In genomic region chr6:38352451-38352850, GRCm38 (mm10) we compare ENCODE assay signal across 8 mouse cellular contexts. TPM values are rescaled to one million over a fixed set of nuclear protein-coding genes. Genes with fewer than 3 reads are reported as not detected.
A peak's percentile ranks its signal among the peaks of the same experiment; 100 is the strongest.
DNase-seq lines count a peak whose midpoint lies in the region; ATAC-seq lines count a peak whose summit lies in the region.

No protein-coding gene starts in this region.

- ATAC-seq in megakaryocyte, adult 5-6 weeks (ENCODE audit: poor library complexity, severe bottlenecking) = no peak; the same call in 1 of the 2 replicates
- ATAC-seq in intestine, embryonic 15.5 days = no peak
- no peak for ATAC-seq in stomach, embryonic 16.5 days (ENCODE audit: insufficient read depth, low FRiP score)

- H3K36me3 ChIP-seq in megakaryocyte, embryonic 14.5 days (replicated peaks; ENCODE audit: low read length) = peaks cover 23% of the 10 kb centered on the region
- no peaks in the 10 kb centered on the region for H3K36me3 ChIP-seq in intestine, embryonic 15.5 days
- H3K36me3 ChIP-seq in stomach, embryonic 16.5 days (ENCODE audit: control insufficient read depth, insufficient read depth, low read length) = no peaks in the 10 kb centered on the region

- no peak overlapping the region for H3K9ac ChIP-seq in intestine, embryonic 15.5 days
- no peak overlapping the region for H3K9ac ChIP-seq in stomach, embryonic 16.5 days (ENCODE audit: low read length)

- H3K27ac ChIP-seq in intestine, embryonic 15.5 days = no peak overlapping the region
- no peak overlapping the region for H3K27ac ChIP-seq in stomach, embryonic 16.5 days (ENCODE audit: low read length)

- no peaks in the 10 kb centered on the region for H3K9me3 ChIP-seq in megakaryocyte, embryonic 14.5 days
- H3K9me3 ChIP-seq in intestine, embryonic 15.5 days = no peaks in the 10 kb centered on the region
- H3K9me3 ChIP-seq in stomach, embryonic 16.5 days (replicated peaks; ENCODE audit: control insufficient read depth, low read length) = no peaks in the 10 kb centered on the region

- peak overlapping the region; percentile 82 for H3K4me2 ChIP-seq in intestine, embryonic 15.5 days (replicated peaks)
- H3K4me2 ChIP-seq in stomach, embryonic 16.5 days (ENCODE audit: low read depth, low read length) = peak overlapping the region; percentile 66

- WGBS in intestine, embryonic 15.5 days = 32% methylated on average over 10 of the region's 10 CpGs
- 29% methylated on average over 10 of the region's 10 CpGs for WGBS in stomach, embryonic 16.5 days

- peak overlapping the region; percentile 99 for H3K4me3 ChIP-seq in megakaryocyte, embryonic 14.5 days (replicated peaks)
- peak overlapping the region; percentile 63; the same call in 1 of the 2 replicates for H3K4me3 ChIP-seq in intestine, embryonic 15.5 days (replicated peaks)
- peak overlapping the region; percentile 75 for H3K4me3 ChIP-seq in stomach, embryonic 16.5 days (replicated peaks; ENCODE audit: low read length)

- peaks cover 66% of the 10 kb centered on the region for H3K4me1 ChIP-seq in megakaryocyte, embryonic 14.5 days
- peaks cover 12% of the 10 kb centered on the region; the same call in 1 of the 2 replicates for H3K4me1 ChIP-seq in intestine, embryonic 15.5 days (replicated peaks)
- H3K4me1 ChIP-seq in stomach, embryonic 16.5 days (ENCODE audit: control insufficient read depth, insufficient read depth, low read length) = peaks cover 15% of the 10 kb centered on the region

- DNase-seq in adrenal gland, adult (ENCODE audit: inconsistent age in 2 of 2, low spot score in 1 of 2) = peak; percentile 52 to 80
- DNase-seq in adrenal gland, adult 18-20 months (ENCODE audit: low spot score in 2 of 2) = no peak
- no peak for DNase-seq in layer of hippocampus, adult 18-20 months (ENCODE audit: low spot score in 2 of 2)
- DNase-seq in spleen, postnatal 14 days (ENCODE audit: low spot score in 2 of 2) = no peak

- no peaks in the 10 kb centered on the region for H3K27me3 ChIP-seq in megakaryocyte, embryonic 14.5 days (replicated peaks)
- H3K27me3 ChIP-seq in intestine, embryonic 15.5 days (replicated peaks) = peaks cover 5% of the 10 kb centered on the region
- H3K27me3 ChIP-seq in stomach, embryonic 16.5 days (ENCODE audit: control insufficient read depth, insufficient read depth, low read length) = peaks cover 5% of the 10 kb centered on the region

RNA-seq across cellular contexts. Expression of gene Zc3hav1, which starts 2.0 kb away (rescaled TPM):
- 10 to 100 TPM; 50.6 to 65.0 TPM for total RNA-seq in adrenal gland, adult 18-20 months (2021)
- polyA plus RNA-seq in megakaryocyte, embryonic 14.5 days (2012; ENCODE audit: insufficient read depth, low replicate concordance) = 3.3 and 6.1 TPM in 2 replicates
- 79.7 and 91.7 TPM in 2 replicates for total RNA-seq in megakaryocyte, adult 5-6 weeks (2015)
- 74.0 and 79.3 TPM in 2 replicates for total RNA-seq in megakaryocyte, adult 5-6 weeks (2017)
- polyA plus RNA-seq in intestine, embryonic 15.5 days (2015; fragmentation: Nextera tagmentation; extraction: Ambion mirVana) = 13.9 and 15.2 TPM in 2 replicates
- 10.0 and 12.3 TPM in 2 replicates for polyA plus RNA-seq in stomach, embryonic 16.5 days (2015; fragmentation: Nextera tagmentation; extraction: Ambion mirVana)
- total RNA-seq in layer of hippocampus, adult 18-20 months (2021) = 1 to 10 TPM; 5.1 to 7.1 TPM

RNA-seq across cellular contexts. Expression of gene Ttc26, which starts 28.8 kb away (rescaled TPM):
- total RNA-seq in adrenal gland, adult 18-20 months (2021) = 1 to 10 TPM; 1.3 to 2.3 TPM
- not detected in 2 replicates for polyA plus RNA-seq in megakaryocyte, embryonic 14.5 days (2012; ENCODE audit: insufficient read depth, low replicate concordance)
- total RNA-seq in megakaryocyte, adult 5-6 weeks (2015) = 0.11 TPM in 1 of 2 replicates, not detected in the other
- 0.04 and 0.08 TPM in 2 replicates for total RNA-seq in megakaryocyte, adult 5-6 weeks (2017)
- 3.8 and 4.0 TPM in 2 replicates for polyA plus RNA-seq in intestine, embryonic 15.5 days (2015; fragmentation: Nextera tagmentation; extraction: Ambion mirVana)
- 4.6 and 5.6 TPM in 2 replicates for polyA plus RNA-seq in stomach, embryonic 16.5 days (2015; fragmentation: Nextera tagmentation; extraction: Ambion mirVana)
- 10 to 100 TPM; 12.0 to 12.7 TPM for total RNA-seq in layer of hippocampus, adult 18-20 months (2021)

RNA-seq across cellular contexts. Expression of gene Zc3hav1l, which starts 53.4 kb away (rescaled TPM):
- 1 to 10 TPM; 2.1 to 2.8 TPM for total RNA-seq in adrenal gland, adult 18-20 months (2021)
- polyA plus RNA-seq in megakaryocyte, embryonic 14.5 days (2012; ENCODE audit: insufficient read depth, low replicate concordance) = 0.56 and 1.5 TPM in 2 replicates
- 2.5 and 2.6 TPM in 2 replicates for total RNA-seq in megakaryocyte, adult 5-6 weeks (2015)
- 1.1 and 1.8 TPM in 2 replicates for total RNA-seq in megakaryocyte, adult 5-6 weeks (2017)
- polyA plus RNA-seq in intestine, embryonic 15.5 days (2015; fragmentation: Nextera tagmentation; extraction: Ambion mirVana) = 8.3 and 9.0 TPM in 2 replicates
- 6.9 and 7.0 TPM in 2 replicates for polyA plus RNA-seq in stomach, embryonic 16.5 days (2015; fragmentation: Nextera tagmentation; extraction: Ambion mirVana)
- 1 to 10 TPM; 4.5 to 4.6 TPM for total RNA-seq in layer of hippocampus, adult 18-20 months (2021)

Comparison
In these comparisons a context has a peak if more than half of its experiments do, and no peak if none do; other contexts are left out.
1. DNase-seq: peak in adrenal gland, adult (2 of 2); none in adrenal gland, adult 18-20 months (0 of 2), layer of hippocampus, adult 18-20 months (0 of 2) and spleen, postnatal 14 days (0 of 2).
2. RNA of gene Zc3hav1, which starts 2.0 kb away (total RNA-seq): 74.0 to 91.7 TPM in megakaryocyte, adult 5-6 weeks and 50.6 to 65.0 TPM in adrenal gland, adult 18-20 months; 5.1 to 7.1 TPM in layer of hippocampus, adult 18-20 months; every median in the first group is over 4 times any median in the second.
3. Peak in every context shown above with its lines, with median percentiles within 50 percentile points of each other: H3K4me3 ChIP-seq.